Mouse (Mus musculus) R1 (cell line): ENCODE results near the gene 9230102O04Rik.

ENCODE experiments used
- DNase-seq: peaks from one replicate; pipeline ENCODE4 v3.0.0-alpha.2; 2018; ENCODE audit warnings: low read depth, low spot score

The 9230102O04Rik gene

DNA sequence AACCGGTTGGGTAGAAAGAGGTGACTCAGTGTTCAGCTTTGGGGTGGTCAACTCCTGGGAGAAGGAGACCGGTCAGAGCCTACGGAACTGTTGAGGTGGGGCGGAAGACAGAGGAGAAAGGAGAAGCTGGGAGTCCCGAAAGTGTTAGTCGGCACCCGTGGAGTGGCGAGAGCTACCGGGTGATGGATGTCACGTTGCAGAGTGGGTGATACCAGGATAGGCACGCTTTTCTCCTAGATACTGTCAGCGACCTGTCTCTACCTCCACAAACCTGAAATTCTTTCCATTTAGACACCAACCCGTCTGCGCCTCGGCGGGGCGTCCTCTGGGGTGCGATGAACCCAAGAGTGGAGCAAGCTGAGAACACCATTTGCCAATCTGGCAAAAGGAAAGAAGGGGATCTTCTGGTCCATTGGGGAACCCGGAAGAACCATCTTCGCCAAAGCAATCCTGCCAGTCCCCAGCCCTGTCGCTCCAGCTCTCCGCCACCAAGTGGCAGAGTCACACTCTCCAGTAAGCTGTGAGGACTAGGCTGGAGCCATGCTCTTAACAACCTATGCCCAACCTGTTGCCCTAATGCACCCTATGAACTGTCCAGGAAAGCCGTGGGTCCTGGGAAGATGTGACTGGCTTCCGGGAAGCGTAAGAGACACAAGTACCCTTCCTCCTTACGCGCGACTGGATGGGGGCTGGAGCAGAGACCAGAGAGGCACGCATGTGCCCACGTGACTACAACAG is at the start of gene 9230102O04Rik:
Gene 9230102O04Rik (minus strand): TSS at position 628 of the 738 bp plus-strand sequence.
- peak; percentile 79 for DNase-seq

DNA sequence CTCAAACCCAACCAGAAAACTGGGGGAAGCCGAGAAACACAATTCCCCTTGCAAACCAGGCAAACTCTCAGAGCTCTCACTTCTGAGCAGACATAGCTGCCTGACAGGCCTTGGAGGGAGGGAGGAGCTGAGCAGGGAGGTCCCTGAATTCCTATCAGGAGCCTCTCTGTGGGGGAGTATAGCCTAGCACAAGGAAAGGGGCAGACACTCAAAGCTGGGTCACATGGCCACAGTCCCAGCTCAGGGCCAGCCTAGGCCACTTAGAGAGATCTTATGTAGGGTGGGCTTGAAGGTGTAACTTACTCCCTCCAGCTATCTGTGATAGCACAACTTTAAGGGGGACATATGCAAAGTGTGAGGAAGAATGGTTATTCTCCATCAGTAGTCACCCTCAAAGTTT is 46.6 kb upstream of the 9230102O04Rik start:
- DNase-seq: peak; percentile 77

DNA sequence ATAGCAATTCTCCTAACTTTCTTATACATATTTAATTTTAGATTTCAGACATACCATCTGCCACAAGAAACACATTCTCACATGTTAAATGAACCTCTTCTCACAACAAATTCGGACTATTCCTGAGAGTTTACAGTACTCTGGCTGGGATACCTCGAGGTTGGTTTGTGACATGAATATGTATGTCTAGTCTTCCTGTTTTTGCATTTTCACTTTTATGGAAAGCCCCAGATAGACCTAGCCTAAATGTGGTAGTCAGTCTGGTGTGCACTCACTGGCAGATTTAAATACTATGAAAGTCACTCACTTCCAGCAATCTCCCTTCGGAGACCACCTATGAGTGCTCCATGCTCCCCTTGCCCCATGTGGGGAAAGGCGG is 37.6 kb upstream of the 9230102O04Rik start:
- DNase-seq: no peak

DNA sequence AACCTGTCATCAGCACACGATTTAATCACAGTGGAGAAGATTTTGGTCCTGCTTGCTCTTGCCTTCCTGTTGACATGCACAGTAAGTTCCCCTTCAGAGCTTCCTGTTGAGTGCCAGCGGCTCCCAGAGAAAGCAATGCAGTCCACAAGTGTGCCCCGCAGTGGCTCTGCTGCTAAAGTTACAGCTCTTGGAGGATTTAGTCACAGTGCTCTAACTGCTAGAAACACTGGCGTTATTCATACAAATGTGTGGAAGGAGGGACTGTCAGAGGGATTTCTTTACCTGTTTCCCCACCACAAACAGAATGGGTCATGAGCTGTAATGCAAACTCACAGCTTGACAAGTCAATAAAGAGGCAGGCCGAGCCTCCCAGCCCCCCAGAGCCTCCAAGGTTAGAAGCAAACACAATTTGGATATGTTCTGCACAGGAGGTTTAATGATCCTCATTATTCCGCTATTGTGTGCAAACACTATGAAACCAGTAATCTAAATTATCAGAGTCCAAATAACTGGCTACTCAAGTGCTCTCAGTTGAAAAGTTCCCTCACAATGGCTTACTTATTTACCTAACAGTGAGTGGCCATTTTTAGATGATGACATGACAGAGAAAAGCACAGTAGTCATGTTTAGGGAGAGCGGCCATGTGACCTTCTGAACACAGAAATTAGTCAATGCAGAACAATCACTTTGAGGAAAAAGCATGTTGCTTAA is 37.0 kb upstream of the 9230102O04Rik start:
- DNase-seq: no peak

DNA sequence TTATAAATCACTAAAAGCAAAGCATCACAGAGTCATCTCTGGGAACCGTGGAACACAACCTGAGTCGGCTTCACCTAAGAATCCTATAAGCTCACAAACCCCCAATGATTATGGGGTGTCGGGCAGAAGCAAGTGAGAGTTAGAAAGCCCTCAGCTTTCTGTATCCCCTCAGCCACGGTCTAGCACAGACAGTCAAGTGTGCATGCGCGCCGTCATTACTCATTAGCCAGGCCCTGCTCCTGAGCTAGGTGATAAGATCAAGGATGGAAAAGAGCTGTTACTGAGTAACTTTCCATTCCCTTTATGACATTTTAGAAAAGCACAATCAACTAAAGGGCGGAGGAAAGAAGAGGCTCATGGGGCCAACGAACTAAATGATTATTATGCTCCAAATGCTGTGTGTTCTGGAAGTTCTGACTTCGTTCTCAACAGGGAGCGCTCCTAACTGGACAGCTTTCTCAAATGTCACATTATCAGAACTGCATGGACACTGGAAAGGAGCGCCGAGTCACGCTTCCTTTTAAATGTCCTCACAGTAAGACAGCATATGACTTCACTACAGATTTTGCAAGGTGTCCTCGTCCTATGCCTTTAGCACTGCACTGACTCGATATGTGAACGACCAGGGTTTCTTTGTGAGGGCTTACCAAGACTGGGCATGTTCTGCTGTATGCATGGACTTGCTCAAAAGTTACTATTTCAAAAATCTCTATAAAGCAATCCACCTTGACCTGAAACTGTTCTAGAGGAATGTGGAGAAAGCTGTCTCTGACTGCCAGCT is 29.5 kb upstream of the 9230102O04Rik start:
- DNase-seq: no peak

DNA sequence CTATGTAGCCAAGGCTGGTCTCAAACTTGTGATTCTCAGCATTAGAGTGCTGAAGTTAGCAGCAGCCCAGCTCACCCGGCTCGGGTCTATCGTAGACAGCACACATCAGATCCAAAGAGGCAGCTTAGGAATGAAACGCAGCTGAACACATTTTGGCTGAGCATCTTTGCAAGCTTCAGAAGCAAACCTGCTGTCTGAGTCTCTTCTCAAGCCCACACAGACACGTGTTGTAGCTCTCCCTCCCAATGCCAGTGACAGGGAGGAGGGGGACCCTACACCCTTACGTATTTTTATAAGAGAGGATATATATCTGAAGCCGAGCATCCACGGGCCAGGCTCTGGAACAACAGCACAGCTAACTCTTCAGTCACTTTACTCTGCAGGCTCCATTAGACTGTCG is 28.3 kb upstream of the 9230102O04Rik start:
- no peak for DNase-seq

DNA sequence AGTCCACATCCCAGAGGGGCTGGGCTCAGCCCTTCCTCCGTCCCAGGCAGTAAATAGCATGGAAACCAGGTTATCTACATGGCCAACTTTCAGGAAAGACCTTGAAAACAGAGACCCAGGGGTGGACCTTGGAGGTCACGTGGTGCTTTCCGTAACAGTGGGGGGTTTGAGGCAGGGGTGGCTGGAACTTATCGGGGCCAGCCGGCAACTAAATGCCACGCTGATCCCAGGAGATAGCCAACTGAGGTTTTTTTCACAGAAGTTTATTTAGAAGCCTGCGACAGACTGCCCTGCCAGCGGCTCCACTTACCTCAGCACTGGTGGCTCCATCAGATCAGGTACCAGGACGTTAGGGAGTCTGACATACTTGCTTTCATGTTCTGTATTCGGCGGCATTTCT is 16.7 kb upstream of the 9230102O04Rik start:
- DNase-seq: no peak

DNA sequence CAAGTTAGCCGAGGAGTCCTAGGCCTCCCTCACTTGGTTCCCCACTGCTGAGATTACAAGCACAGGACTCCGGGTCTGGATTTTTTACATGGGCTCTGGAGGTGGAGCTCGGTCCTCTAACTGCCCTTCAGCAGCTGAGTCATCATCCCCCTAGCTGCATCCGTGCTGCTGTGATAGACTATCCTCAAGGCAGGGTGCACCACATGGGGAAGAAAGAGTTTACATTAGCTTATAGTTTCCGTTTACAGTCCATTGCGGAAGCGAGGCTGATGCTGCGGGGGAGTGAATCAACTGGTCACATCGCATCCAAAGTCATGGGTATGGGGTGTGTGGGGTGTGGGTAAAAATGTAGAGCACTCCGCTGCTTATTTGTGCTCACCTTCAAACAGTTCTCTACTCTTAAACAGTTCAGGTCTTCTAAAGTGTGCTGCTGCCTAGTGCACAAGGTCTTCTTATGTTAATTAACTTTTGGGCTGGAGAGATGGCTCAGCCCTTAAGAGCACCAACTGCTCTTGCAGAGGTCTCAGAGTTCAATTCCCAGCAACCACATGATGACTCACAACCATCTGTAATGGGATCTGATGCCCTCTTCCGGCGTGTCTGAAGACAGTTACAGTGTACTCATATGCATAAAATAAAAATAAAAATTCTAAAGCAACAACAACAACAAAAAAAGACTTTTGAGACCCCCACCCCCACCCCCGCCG is 14.7 kb upstream of the 9230102O04Rik start:
- DNase-seq: peak; percentile 66

DNA sequence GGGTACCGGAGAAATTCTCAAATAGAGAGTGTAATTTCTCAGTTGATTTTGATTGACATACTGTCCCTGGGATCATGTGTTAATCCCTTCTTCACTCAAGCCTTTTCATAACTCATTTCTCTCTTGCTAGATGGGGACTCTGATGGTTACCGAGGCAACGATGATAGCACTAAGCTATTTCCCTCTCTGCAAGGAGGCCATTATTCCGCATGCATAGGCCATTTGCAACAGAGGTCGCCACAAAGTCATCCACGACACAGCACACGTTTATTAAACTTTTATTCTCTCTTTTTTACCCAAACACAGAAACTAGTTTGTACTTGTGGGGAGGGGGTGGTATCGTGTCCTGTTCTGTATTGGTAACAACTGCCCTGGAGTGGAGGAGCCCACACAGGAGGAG is 8.5 kb upstream of the 9230102O04Rik start:
- DNase-seq: peak; percentile 28

DNA sequence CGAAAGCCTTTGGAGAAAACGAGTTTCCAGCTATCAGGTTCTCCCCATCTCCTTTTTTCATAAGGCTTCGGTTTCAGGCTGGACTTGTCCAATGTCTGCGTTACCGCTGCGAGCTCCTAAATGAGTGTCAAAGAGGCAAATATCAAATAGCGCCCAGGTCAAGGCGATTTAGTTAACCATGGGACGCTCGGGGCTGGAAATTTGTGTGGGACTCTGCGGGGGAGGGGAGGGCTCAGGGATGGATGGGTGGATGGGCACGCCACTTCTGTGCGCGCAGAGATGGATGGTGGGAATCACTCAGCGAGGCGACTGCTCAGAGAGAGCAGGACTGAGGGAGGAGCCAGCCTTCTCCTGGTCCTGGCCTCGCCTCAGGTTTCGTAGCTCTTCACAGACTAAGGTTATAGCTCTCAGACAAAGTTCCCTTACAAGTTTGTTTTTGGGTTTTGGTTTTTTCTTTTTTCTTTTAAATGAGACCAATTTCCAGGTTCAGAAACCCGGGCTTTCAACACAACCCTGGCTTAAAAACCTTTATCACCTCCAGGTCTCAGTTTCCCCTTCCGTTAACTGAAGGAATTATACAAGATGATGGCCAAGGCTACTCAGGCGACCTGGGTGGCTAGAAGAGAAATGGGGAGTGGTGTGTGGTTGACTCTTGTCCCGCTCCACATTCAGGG is 6.9 kb upstream of the 9230102O04Rik start:
- no peak for DNase-seq

DNA sequence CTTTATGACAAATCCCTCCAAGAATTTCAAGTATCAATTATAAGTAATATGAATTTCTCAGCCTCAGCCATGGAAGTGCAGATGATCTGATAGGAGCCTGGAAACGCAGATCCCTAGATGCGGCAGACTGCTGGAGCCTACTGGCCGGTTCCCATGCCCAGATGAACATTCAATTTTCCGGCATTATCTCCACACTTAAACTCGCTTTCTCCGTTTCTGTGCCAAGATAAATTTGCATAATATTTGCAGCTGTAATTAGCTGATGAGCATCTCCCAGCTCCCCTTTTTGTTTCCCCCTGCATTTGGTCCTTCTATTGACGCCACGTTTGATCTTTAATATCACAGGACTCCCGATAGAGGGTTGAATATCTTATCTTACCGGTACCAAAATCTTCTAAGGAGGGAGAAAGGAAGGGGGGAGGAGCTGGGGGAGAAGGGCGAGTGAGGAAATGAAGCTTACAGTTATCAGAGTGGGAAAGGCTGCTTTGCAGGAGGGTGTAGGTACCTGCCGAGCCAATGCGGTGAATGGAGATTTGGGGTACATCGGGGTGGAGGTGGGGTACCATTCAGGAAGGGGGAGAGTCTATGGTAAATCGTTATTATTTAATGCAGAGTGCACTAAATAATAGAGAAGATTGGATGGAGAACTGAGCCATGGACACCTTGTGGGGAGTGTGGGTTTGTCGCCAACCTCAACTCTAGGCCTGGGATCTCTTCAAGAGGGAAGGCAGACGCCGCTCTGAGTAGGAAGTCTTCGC is 5.7 kb upstream of the 9230102O04Rik start:
- DNase-seq: no peak

DNA sequence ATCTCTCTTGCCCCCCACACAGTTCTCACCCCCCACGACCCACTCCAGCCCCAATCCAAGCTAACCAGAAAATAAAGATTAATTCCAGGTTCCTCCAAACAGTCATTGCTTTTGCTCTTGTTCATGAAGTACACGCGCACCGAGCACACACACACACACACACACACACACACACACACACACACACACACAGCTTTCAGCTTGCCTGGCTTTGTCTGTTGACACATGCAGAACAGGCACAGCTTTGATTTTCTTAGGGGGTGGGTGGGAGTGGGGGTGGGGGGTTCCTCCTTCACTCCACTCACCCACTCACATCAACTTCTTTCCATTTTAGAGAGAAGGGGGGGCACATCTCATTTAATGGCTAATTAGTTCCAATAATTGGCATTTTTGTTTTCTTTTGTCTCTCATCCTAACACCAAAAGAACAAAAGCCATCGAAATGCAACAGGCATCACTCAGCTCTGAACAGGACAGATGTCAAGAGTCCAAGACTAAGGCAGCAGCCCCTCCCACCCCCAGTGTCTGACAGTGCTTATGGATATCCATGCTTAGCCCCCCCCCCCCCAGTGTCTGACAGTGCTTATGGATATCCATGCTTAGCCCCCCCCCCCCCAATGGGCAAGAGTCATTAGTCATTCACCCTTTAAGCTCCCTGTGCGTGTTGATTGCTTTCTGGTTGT is 4.1 kb upstream of the 9230102O04Rik start:
- DNase-seq: no peak

DNA sequence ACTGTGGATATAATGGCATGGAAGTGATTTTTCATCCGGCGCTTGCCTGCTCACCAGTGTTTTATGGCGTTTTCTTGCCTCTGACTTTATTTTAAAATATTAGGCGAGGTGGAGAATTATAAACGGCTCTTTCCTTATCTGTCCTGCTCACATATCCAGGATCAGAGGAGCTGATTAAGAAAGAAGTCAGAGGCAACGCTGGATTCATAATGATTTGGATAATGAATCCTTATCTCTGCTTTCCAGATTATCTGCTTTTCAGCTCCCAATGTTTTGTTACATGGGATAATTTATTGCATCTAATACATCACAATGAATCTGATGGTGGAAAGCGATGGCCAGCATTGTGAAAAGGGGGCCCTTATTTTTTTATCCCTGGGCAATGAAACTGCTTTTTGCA is 3.2 kb upstream of the 9230102O04Rik start:
- DNase-seq: no peak

DNA sequence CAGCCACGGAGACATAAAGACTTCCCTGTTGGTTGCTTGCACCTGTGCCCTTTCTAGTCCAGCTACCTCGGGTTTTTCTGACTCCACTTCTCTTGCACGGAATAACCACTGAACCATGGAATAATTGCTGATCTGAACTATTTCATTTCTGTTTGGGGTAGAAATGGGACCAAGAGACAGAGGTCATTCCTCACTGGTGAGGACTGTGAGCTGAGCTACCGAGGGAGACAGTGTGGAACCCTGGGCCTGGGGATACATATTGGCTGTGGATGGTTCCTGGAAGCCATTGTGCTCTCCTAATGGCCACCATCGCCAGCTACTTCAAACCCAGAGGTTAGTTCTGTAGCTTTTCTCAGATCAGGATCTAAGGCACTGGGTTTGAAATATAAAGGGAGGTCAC is 1.6 kb upstream of the 9230102O04Rik start:
- DNase-seq: no peak

DNA sequence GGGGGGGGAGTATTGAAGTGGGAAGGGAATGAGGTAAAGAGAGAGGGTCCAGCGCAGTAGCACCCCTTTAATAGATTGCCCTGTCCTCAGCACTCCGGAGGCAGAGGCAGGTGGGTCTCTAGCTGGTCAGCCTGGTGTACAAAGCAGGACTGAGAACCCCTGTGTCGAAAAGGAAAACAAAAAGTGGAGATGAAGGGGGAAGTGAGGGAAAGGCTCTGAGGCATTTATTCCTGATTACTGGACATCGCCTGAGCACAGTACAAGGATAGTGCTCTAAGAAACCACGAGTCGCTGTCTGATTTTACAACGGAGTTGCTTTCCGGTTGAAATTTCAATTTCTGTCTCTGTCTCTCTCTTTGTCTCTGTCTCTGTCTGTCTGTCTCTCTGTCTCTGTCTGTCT is 911 bp upstream of the 9230102O04Rik start:
- no peak for DNase-seq

DNA sequence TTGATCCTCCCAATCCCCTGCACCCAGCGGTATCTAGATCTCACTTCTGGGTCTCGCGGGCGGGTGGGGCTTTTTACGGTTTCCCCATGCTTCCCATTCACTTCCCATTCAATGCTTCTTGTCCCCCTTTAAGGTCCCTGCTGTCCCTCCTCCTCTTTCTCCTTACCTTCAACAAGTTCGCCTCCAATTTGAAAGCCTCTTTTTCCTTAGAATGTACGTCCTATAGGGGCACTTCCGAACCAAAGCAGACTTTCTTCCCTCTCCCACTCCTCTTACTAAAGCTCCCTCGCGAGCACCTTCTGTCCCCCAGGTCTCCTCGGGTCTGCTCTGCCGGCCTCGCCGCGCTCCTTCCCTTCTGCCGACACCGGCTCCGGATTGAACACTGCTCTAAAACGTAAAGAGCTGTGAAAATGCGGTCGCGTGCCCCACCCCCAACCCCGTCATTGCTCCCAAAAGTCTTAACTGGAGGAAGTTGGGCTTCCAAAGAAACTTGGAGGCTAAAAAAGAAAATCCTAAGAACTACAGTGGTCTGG is 377 bp upstream of the 9230102O04Rik start, which contains the start of gene Gata3:
Gene Gata3 (minus strand): TSS at position 384 of the 533 bp plus-strand sequence.
- no peak for DNase-seq

DNA sequence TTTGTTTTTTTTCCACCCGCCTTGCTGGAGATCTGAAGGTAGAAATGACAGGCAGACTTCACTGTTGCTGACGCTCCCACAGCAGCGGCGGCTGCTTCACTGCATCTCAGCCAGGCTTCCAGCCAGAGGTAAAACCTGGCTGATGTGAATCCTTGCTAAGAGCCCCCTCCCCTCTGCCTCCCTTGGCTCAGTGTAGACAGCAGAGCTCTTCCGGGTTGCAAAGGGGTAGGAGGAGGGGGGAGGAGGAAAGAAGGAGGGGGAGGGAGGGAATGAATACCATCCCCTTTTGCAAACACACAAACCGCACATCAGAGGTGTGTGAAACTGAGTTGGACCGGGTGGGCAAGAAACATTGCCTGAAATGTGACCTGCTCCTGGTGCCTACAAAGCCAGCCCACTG is 1.7 kb downstream of the 9230102O04Rik start:
- no peak for DNase-seq

DNA sequence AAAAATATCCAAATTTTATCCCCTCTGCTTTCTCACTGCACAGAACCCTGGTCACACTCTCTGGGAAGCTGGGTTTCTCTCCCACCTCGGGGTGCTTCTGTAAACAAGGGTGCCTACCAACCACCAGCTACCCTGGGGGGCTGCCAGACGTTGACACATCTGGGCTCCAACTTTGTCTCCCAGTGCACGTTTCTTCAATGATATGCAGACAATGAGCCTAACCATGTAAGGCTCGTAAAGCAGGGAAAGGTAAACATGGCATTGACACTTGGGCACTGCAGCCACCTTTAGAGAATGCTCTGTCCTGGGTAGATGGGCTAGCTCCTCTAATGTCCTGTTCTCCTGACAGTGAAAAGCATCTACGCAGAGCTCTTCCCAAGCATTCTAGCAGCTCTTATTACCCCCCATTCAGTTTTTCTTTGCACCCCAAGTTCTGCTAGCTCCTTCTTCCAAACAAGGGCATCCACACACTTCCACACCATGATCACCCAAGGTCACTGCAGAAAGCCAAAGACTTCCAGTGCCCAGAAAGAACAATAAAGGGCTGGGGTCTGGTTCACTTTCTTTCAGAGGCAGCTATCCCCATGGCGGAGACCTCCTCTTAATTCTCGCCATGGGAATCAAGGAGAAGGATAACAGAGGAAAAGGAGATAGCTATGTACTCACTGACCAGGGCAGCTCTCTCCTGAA is 2.3 kb downstream of the 9230102O04Rik start:
- no peak for DNase-seq

DNA sequence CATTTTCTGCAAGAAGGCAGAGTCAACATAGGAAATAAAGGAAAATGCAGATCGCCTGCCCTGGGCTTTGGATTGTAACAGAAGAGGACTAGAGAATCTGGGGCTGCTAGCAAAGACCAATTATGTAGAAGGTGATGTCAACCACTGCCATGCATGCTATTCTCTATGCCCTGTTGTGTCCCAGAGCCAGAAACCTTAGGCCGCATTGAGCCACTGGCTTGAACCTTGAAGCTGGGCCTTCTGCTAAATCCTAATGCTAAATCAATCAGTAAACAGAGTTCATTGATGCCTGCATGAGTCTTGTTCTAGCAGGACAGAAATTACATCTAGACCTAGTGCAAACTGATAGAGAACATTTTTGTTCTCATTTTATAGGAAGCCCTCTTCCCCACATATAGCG is 3.3 kb downstream of the 9230102O04Rik start:
- DNase-seq: no peak
